Mouse (Mus musculus): ENCODE measurements around the gene Shd.

GRCm38 (mm10) chr17:55956129-55956528 is 14.1 kb upstream of the Shd start:
- no peak for TF ChIP-seq CTCF (IDR thresholded peaks at IDR 0.05; ENCODE audit: borderline replicate concordance, extremely low read depth, insufficient read depth, insufficient read length)
- TF ChIP-seq POLR2A (IDR thresholded peaks at IDR 0.05; ENCODE audit: borderline replicate concordance, extremely low read depth, insufficient read depth, insufficient read length, poor library complexity, severe bottlenecking) = peak; percentile 28; the same call in 1 of the 2 replicates
